Mouse (Mus musculus) spleen, adult 2 months (tissue): ENCODE data around the gene Asxl1.

Source experiments
- CTCF ChIP-seq: fragments of 200-500 bp; IDR thresholded peaks from 2 replicates; pipeline ENCODE4 v1.5.1; 2011; ENCODE audit warnings: mild to moderate bottlenecking, inconsistent platforms; ENCODE audit not compliant: insufficient read depth, insufficient read length, insufficient replicate concordance; ENCODE audit errors: extremely low read depth
- POLR2A ChIP-seq: fragments of 200-500 bp; IDR thresholded peaks from 2 replicates; pipeline ENCODE4 v1.6.1; 2011; ENCODE audit warnings: low read depth, low read length, inconsistent platforms

- TF ChIP-seq POLR2A (no peak), CTCF (no peak)
These were observed 873 bp downstream of the Asxl1 start for GRCm38 (mm10) chr2:153346221-153347182.
